8 mouse cellular contexts compared by ENCODE assay signal in the genomic region with DNA sequence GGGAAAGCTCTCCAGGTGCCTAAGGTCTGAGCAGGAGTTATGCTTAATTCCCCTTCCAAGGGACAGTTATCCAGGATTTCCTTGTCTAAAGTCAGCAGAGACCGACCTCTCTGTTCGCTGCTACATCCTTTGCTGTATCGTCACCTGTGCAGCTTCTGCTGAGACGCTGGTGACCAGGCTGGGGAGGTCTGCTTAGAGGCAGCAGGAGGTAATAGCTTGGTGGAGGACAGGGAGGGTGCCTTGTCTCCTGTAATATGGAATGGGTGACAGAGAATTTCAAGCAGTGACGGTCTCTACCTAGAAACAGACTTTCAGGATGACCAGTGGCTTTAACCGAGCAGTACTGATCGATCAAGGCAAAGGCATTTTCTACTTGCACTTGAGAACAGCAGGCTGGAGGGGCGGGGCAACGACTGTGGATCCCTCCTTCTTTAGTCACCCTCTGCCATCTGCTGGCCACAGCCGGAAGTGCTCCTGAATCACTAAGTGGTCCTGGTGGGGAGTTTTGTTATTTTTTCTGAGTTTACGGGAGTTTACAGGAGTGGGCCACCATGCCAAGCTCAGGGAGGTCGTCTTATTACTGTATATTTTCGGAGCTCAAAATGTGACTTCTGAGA. TPM values are rescaled to one million over a fixed set of nuclear protein-coding genes. Genes with fewer than 3 reads are reported as not detected.
DNase-seq lines count a peak whose midpoint lies in the region; ATAC-seq lines count a peak whose summit lies in the region.

No protein-coding gene starts in this region.

- H3K36me3 ChIP-seq in hindbrain, embryonic 15.5 days = no peaks in the 10 kb centered on the region

- peak overlapping the region; percentile 23 for H3K4me3 ChIP-seq in hindbrain, embryonic 15.5 days

- 15% methylated on average over 13 of the region's 13 CpGs for WGBS in hindbrain, embryonic 15.5 days

- H3K27me3 ChIP-seq in hindbrain, embryonic 15.5 days = no peaks in the 10 kb centered on the region

- peak; percentile 64 for DNase-seq in T-cell, adult 2 months (ENCODE audit: low spot score)
- peak; percentile 67 to 76 for DNase-seq in cerebellum, postnatal 36 days
- peak; percentile 79 to 81 for DNase-seq in frontal cortex, postnatal 36 days (ENCODE audit: low spot score in 2 of 2)
- DNase-seq in layer of hippocampus, postnatal 36 days = peak; percentile 76 to 82
- DNase-seq in lung, postnatal 36 days = peak; percentile 93
- peak; percentile 72 for DNase-seq in retina, postnatal 7 days (ENCODE audit: low read depth, low spot score)
- DNase-seq in urinary bladder, adult 18-20 months (ENCODE audit: low spot score in 2 of 2) = peak; percentile 56 to 72

- H3K4me2 ChIP-seq in hindbrain, embryonic 15.5 days = peak overlapping the region; percentile 51

- no peaks in the 10 kb centered on the region for H3K9me3 ChIP-seq in hindbrain, embryonic 15.5 days

- ATAC-seq in hindbrain, embryonic 15.5 days (ENCODE audit: low FRiP score, low read depth) = peak; percentile 78

- no peak overlapping the region for H3K27ac ChIP-seq in hindbrain, embryonic 15.5 days (replicated peaks)

- H3K9ac ChIP-seq in hindbrain, embryonic 15.5 days = no peak overlapping the region; the same call in 1 of the 2 replicates

- peaks cover 3% of the 10 kb centered on the region; the same call in 1 of the 2 replicates for H3K4me1 ChIP-seq in hindbrain, embryonic 15.5 days (replicated peaks)

RNA-seq across cellular contexts. Expression of a gene that starts 50.7 kb away (rescaled TPM):
- 75.0 and 78.5 TPM in 2 replicates for polyA plus RNA-seq in hindbrain, embryonic 15.5 days (2015; fragmentation: Nextera tagmentation; extraction: Ambion mirVana)
- 10 to 100 TPM; 74.5 to 77.0 TPM for total RNA-seq in layer of hippocampus, postnatal 36 days (2021)
